Mouse (Mus musculus) heart, embryonic 11.5 days (tissue): ENCODE data around the gene Zbtb20. TPM values are rescaled to one million over a fixed set of nuclear protein-coding genes. Genes with fewer than 3 reads are reported as not detected.

ENCODE experiments used
- ATAC-seq: fragments of 200-750 bp; cut with Nextera tagmentation; replicated peaks from 2 replicates; pipeline ENCODE4 v1.8.0; 2017; ENCODE audit warnings: moderate library complexity; ENCODE audit not compliant: insufficient number of reproducible peaks, low FRiP score, low TSS enrichment
- H3K27ac ChIP-seq: fragments of 300-500 bp; sonication (generic); 2 replicates; pipeline ENCODE4 v1.5.1; 2014; ENCODE audit warnings: mild to moderate bottlenecking, low read depth, low read length
- H3K27me3 ChIP-seq: fragments of 300-500 bp; sonication (generic); 2 replicates; pipeline ENCODE4 v1.6.1; 2014; ENCODE audit warnings: mild to moderate bottlenecking, low read length, mixed read lengths; ENCODE audit not compliant: control insufficient read depth, insufficient read depth
- H3K36me3 ChIP-seq: fragments of 300-500 bp; sonication (generic); 2 replicates; pipeline ENCODE4 v1.6.1; 2014; ENCODE audit warnings: mild to moderate bottlenecking, low read length, moderate library complexity, mixed read lengths; ENCODE audit not compliant: control insufficient read depth, insufficient read depth
- H3K4me1 ChIP-seq: fragments of 300-500 bp; sonication (generic); 2 replicates; pipeline ENCODE4 v1.6.1; 2014; ENCODE audit warnings: low read length; ENCODE audit not compliant: control insufficient read depth, insufficient read depth
- H3K4me2 ChIP-seq: fragments of 300-500 bp; sonication (generic); 2 replicates; pipeline ENCODE4 v1.6.1; 2014; ENCODE audit warnings: mild to moderate bottlenecking, moderate library complexity
- H3K4me3 ChIP-seq: fragments of 300-500 bp; sonication (generic); 2 replicates; pipeline ENCODE4 v1.5.1; 2014; ENCODE audit warnings: low read depth, low read length
- H3K9ac ChIP-seq: fragments of 300-500 bp; sonication (generic); 2 replicates; pipeline ENCODE4 v1.6.1; 2014; ENCODE audit warnings: mild to moderate bottlenecking, low read depth, low read length, moderate library complexity
- H3K9me3 ChIP-seq: fragments of 300-500 bp; sonication (generic); replicated peaks from 2 replicates; pipeline ENCODE4 v1.6.1; 2016; ENCODE audit warnings: low read length; ENCODE audit not compliant: control insufficient read depth
- WGBS: fragments of 180-500 bp; shearing (Covaris S2); extraction: QIAGEN DNeasy Blood & Tissue Kit; methylation state at CpG from one replicate; pipeline ENCODE4 v1.1.7; 2014; ENCODE audit not compliant: insufficient replicate concordance; 5-methylcytosine and 5-hydroxymethylcytosine counted together
- polyA plus RNA-seq: library from polyadenylated mRNA; unstranded; fragments of >200 nt; fragmentation: Nextera tagmentation; extraction: Ambion mirVana; gene quantifications from 2 replicates; pipeline ENCODE4 v1.2.1, GENCODE M21; 2014

Gene Zbtb20
- polyA plus RNA-seq, 1 experiment from 2014 or later, result 39.0 TPM

GRCm38 (mm10) chr16:43256191-43256899, 380.7 kb downstream of the Zbtb20 start:
- Histone ChIP-seq H3K9ac (no peak overlapping the region), H3K4me2 (no peak overlapping the region), H3K4me3 (no peak overlapping the region), H3K27ac (no peak overlapping the region), H3K9me3 (no peaks in the 10 kb centered on the region), H3K4me1 (no peaks in the 10 kb centered on the region), H3K27me3 (no peaks in the 10 kb centered on the region), H3K36me3 (no peaks in the 10 kb centered on the region)
- no peak for ATAC-seq
- WGBS, result 80% methylated on average over 3 of the region's 3 CpGs

DNA sequence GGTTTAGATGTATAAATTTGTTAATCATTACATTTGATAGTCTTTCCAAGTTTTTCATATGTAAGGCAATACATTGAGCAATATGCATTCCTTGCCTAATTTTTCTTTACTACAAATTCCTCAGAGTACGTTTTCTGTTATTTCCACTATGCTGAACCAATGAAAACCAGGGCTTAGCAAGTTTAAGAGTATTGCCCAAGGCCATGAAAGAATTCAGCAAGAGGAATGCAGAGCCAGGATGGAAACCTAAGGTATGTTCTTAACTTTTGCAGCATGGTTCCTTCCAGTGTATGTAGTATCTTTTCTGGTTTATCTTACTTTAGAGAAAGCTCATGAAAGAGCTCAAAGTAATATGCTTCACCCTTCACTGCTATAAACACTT, 381.2 kb downstream of the Zbtb20 start:
- Histone ChIP-seq H3K27ac (no peak overlapping the region), H3K27me3 (no peaks in the 10 kb centered on the region), H3K4me2 (no peak overlapping the region), H3K9me3 (no peaks in the 10 kb centered on the region), H3K9ac (no peak overlapping the region), H3K4me3 (no peak overlapping the region), H3K36me3 (no peaks in the 10 kb centered on the region), H3K4me1 (no peaks in the 10 kb centered on the region)
- ATAC-seq, result no peak
- WGBS, result 80% methylated on average over 1 of the region's 1 CpGs

DNA sequence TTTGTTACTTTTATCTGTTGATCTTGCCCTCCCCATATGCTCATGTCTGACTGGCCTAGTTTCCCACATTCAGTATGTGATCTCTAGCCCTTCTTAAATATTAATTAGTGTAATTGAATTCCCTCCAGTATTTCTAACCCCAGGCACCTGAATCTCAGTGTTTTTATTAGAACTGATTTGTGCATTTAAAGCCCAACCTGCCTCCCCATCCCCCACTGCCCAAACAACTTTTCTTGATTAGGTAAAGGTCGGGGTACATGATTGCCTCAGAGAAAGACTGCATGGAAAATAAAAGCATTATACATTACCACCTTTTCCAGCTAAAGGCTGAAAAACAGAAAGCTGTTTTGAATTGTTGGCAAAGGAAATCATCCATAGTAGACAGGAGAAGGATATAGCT, 383.8 kb downstream of the Zbtb20 start:
- 53% methylated on average over 1 of the region's 1 CpGs for WGBS
- no peaks in the 10 kb centered on the region for H3K4me1 ChIP-seq
- no peak overlapping the region for H3K4me3 ChIP-seq
- H3K36me3 ChIP-seq, result no peaks in the 10 kb centered on the region
- H3K27ac ChIP-seq, result no peak overlapping the region
- H3K9ac ChIP-seq, result no peak overlapping the region
- no peak for ATAC-seq
- no peaks in the 10 kb centered on the region for H3K27me3 ChIP-seq
- no peaks in the 10 kb centered on the region for H3K9me3 ChIP-seq
- no peak overlapping the region for H3K4me2 ChIP-seq

- no peak overlapping the region for H3K4me3 ChIP-seq
- H3K4me2 ChIP-seq, result no peak overlapping the region
- ATAC-seq, result no peak
- H3K27me3 ChIP-seq, result no peaks in the 10 kb centered on the region
- no peak overlapping the region for H3K27ac ChIP-seq
- no peaks in the 10 kb centered on the region for H3K9me3 ChIP-seq
- H3K36me3 ChIP-seq, result no peaks in the 10 kb centered on the region
- no peak overlapping the region for H3K9ac ChIP-seq
- H3K4me1 ChIP-seq, result no peaks in the 10 kb centered on the region
- WGBS, result 63% methylated on average over 2 of the region's 2 CpGs
These were observed 385.2 kb downstream of the Zbtb20 start for GRCm38 (mm10) chr16:43260862-43261261.

DNA sequence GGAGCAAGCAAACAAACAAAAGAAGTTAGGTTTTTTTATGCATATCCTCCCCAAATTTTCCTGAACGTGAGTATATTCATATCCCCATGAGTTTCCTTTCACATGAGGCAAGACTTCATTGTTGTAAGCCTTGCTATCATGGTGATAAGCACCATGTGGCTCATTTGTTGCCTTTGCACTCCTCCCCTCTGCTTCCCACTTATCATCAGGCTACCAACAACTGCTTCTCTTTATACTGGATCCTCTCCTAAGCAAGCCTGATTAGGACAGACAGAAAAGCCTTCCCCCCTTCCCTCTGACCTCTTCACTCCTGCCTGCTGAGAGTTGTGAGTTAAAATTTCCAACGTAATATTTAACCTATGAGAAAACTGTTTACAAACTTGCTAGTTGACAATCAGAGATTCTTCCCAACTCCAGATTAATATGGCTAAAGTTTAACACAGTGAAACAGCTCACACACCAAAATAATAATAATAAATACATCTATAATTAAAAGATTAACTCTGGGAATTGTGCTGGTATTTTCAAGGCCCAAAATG, 398.4 kb downstream of the Zbtb20 start:
- peaks cover 7% of the 10 kb centered on the region for H3K4me1 ChIP-seq

GRCm38 (mm10) chr16:43276764-43277163, 401.1 kb downstream of the Zbtb20 start:
- H3K9ac ChIP-seq, result no peak overlapping the region
- ATAC-seq, result no peak

More for the DNA sequence above, 398.4 kb downstream of the Zbtb20 start:
- 0 out of 2 replicates have a peak overlapping the region, but pooled peaks have one; percentile 1 for H3K27ac ChIP-seq
- H3K9me3 ChIP-seq, result no peaks in the 10 kb centered on the region
- no peaks in the 10 kb centered on the region for H3K36me3 ChIP-seq
- WGBS, result 13% methylated on average over 2 of the region's 2 CpGs
- no peak overlapping the region for H3K4me3 ChIP-seq
- no peaks in the 10 kb centered on the region for H3K27me3 ChIP-seq
- ATAC-seq, result no peak
- no peak overlapping the region for H3K4me2 ChIP-seq
- no peak overlapping the region for H3K9ac ChIP-seq

DNA sequence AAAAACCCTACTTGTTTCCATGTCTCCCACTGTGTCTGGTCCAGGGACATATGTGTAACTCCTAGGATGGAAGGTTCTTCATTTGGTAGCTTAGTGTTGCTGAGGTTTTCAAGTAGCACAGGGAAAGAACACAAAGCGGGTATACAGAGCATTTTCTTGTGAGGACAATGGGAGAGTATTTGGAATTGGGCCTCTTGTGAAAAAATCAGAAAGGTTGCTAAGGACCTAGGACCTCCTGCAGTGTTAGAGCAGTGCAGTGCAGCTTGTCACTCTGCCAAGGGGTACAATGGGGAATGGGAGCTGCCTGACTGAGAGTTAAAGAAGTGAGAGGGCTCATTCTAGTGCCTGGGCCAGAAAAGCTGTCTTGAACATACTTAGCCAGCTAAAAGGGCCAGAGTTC, 410.6 kb downstream of the Zbtb20 start:
- WGBS, result 91% methylated on average over 1 of the region's 1 CpGs
- Histone ChIP-seq H3K4me3 (no peak overlapping the region), H3K27ac (no peak overlapping the region), H3K4me1 (no peaks in the 10 kb centered on the region), H3K4me2 (no peak overlapping the region), H3K36me3 (no peaks in the 10 kb centered on the region), H3K9me3 (peaks cover 1% of the 10 kb centered on the region; the same call in 1 of the 2 replicates), H3K9ac (no peak overlapping the region), H3K27me3 (no peaks in the 10 kb centered on the region)
- no peak for ATAC-seq

More at GRCm38 (mm10) chr16:43276764-43277163, 401.1 kb downstream of the Zbtb20 start:
- Histone ChIP-seq H3K4me1 (peaks cover 7% of the 10 kb centered on the region), H3K9me3 (peaks cover 4% of the 10 kb centered on the region; the same call in 1 of the 2 replicates), H3K36me3 (no peaks in the 10 kb centered on the region), H3K27me3 (no peaks in the 10 kb centered on the region), H3K27ac (no peak overlapping the region), H3K4me3 (no peak overlapping the region), H3K4me2 (no peak overlapping the region)
- WGBS, result 87% methylated on average over 4 of the region's 4 CpGs

DNA sequence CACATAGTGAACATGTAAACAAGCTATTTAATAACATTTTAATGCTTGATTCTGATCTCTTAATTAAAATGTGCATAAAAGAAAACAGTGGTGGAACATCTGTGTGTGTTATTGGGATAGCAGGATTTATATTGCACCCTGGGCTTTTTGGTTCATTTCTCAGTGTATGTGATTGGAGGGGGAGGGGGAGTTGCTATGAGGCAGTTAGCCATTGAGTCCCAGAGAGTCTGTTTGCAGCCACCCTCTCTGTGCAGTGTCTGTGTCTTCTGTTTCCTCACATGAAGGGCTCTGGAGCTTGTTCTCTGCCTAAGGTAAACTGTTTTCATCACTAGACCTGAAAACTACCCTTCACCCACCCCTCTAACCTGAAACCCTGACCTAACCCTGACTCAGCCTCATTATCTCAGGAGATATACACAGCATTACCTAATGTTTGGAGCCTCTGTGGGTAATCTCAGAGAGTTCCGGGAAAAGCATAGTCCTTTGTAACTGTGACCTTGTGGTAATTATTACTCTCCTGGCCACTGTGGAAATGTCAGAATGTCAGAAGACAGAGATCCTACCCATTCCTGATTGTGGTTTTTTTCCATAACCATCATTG, 411.2 kb downstream of the Zbtb20 start:
- no peak overlapping the region for H3K27ac ChIP-seq
- no peak overlapping the region for H3K4me3 ChIP-seq
- ATAC-seq, result no peak
- H3K4me1 ChIP-seq, result no peaks in the 10 kb centered on the region
- no peaks in the 10 kb centered on the region for H3K36me3 ChIP-seq
- no peak overlapping the region for H3K4me2 ChIP-seq
- no peak overlapping the region for H3K9ac ChIP-seq
- H3K9me3 ChIP-seq, result no peaks in the 10 kb centered on the region
- WGBS, result 44% methylated on average over 1 of the region's 1 CpGs
- no peaks in the 10 kb centered on the region for H3K27me3 ChIP-seq
